Mouse (Mus musculus) lung, postnatal 0 days (tissue): Measurements from ENCODE around the gene P4hb. TPM values are rescaled to one million over a fixed set of nuclear protein-coding genes. Genes with fewer than 3 reads are reported as not detected.
A peak's percentile ranks its signal among the peaks of the same experiment; 100 is the strongest.
"Not testable (repeated sequence)": the region's sequence is repeated elsewhere in the genome, so short reads cannot be mapped to it uniquely, and the experiment has no call there.

Experiments used
- ATAC-seq: fragments of 200-750 bp; cut with Nextera tagmentation; 2 replicates; pipeline ENCODE4 v1.8.0; 2017; ENCODE audit warnings: moderate library complexity
- DNase-seq: peaks from one replicate; pipeline ENCODE4 v3.0.0-alpha.2; 2016; ENCODE audit warnings: low spot score
- H3K27ac ChIP-seq: fragments of 300-500 bp; sonication (generic); 2 replicates; pipeline ENCODE4 v1.5.1; 2014; ENCODE audit warnings: antibody characterized with exemption, mild to moderate bottlenecking, low read length, mixed read lengths
- H3K27me3 ChIP-seq: fragments of 300-500 bp; sonication (generic); replicated peaks from 2 replicates; pipeline ENCODE4 v1.6.1; 2014; ENCODE audit warnings: low read length, mixed read lengths; ENCODE audit not compliant: insufficient read depth
- H3K36me3 ChIP-seq: fragments of 300-500 bp; sonication (generic); 2 replicates; pipeline ENCODE4 v1.6.1; 2014; ENCODE audit warnings: low read length, mixed read lengths; ENCODE audit not compliant: insufficient read depth
- H3K4me1 ChIP-seq: fragments of 300-500 bp; sonication (generic); 2 replicates; pipeline ENCODE4 v1.6.1; 2014; ENCODE audit warnings: antibody characterized with exemption, low read depth, low read length, mixed read lengths; ENCODE audit not compliant: insufficient read depth
- H3K4me2 ChIP-seq: fragments of 300-500 bp; sonication (generic); replicated peaks from 2 replicates; pipeline ENCODE4 v1.6.1; 2014; ENCODE audit warnings: low read depth, mild to moderate bottlenecking, low read length, moderate library complexity, mixed read lengths
- H3K4me3 ChIP-seq: fragments of 300-500 bp; sonication (generic); 2 replicates; pipeline ENCODE4 v1.5.1; 2014; ENCODE audit warnings: low read depth, low read length
- H3K9ac ChIP-seq: fragments of 300-500 bp; sonication (generic); replicated peaks from 2 replicates; pipeline ENCODE4 v1.6.1; 2014; ENCODE audit warnings: low read depth, mild to moderate bottlenecking
- H3K9me3 ChIP-seq: fragments of 300-500 bp; sonication (generic); 2 replicates; pipeline ENCODE4 v1.6.1; 2016; ENCODE audit warnings: low read length, mixed read lengths
- CTCF ChIP-seq: IDR thresholded peaks from 2 replicates; pipeline ENCODE4 v1.5.1; 2016; ENCODE audit warnings: antibody characterized with exemption, mild to moderate bottlenecking
- EP300 ChIP-seq: IDR thresholded peaks from 2 replicates; pipeline ENCODE4 v1.6.1; 2016; ENCODE audit warnings: antibody characterized with exemption, mild to moderate bottlenecking, control low read depth
- WGBS: fragments of 180-500 bp; shearing (Covaris S2); extraction: QIAGEN DNeasy Blood & Tissue Kit; methylation state at CpG from one replicate; pipeline ENCODE4 v1.1.7; 2014; 5-methylcytosine and 5-hydroxymethylcytosine counted together
- polyA plus RNA-seq: library from polyadenylated mRNA; unstranded; fragments of >200 nt; fragmentation: Nextera tagmentation; extraction: Ambion mirVana; gene quantifications from 2 replicates; pipeline ENCODE4 v1.2.1, GENCODE M21; 2015

P4hb gene
- polyA plus RNA-seq, 1 experiment from 2014 or later = 555 TPM

- Histone ChIP-seq H3K9ac (no peak overlapping the region), H3K9me3 (no peaks in the 10 kb centered on the region), H3K36me3 (peaks cover 10% of the 10 kb centered on the region), H3K27ac (no peak overlapping the region), H3K27me3 (no peaks in the 10 kb centered on the region), H3K4me1 (peaks cover 10% of the 10 kb centered on the region), H3K4me2 (no peak overlapping the region), H3K4me3 (no peak overlapping the region)
- DNase-seq = no peak
- 97% methylated on average over 1 of the region's 1 CpGs for WGBS
- no peak for ATAC-seq
- TF ChIP-seq EP300 = no peak
- no peak for TF ChIP-seq CTCF
These were observed 10.9 kb upstream of the P4hb start for GRCm38 (mm10) chr11:120583937-120584336.

GRCm38 (mm10) chr11:120582982-120583293, 9.9 kb upstream of the P4hb start:
- DNase-seq, H3K9me3 ChIP-seq, H3K4me3 ChIP-seq, ATAC-seq, H3K27ac ChIP-seq, H3K4me2 ChIP-seq, H3K27me3 ChIP-seq, H3K9ac ChIP-seq: not testable (repeated sequence)
- H3K4me1 ChIP-seq = peaks cover 10% of the 10 kb centered on the region
- 96% methylated on average over 2 of the region's 2 CpGs for WGBS
- peaks cover 14% of the 10 kb centered on the region for H3K36me3 ChIP-seq

GRCm38 (mm10) chr11:120582268-120582981, 9.4 kb upstream of the P4hb start:
- 70% methylated on average over 8 of the region's 8 CpGs for WGBS
- DNase-seq = peak; percentile 49
- Histone ChIP-seq H3K4me2 (peak overlapping the region; percentile 79), H3K36me3 (peaks cover 17% of the 10 kb centered on the region), H3K4me1 (peaks cover 10% of the 10 kb centered on the region), H3K9me3 (no peaks in the 10 kb centered on the region), H3K27me3 (no peaks in the 10 kb centered on the region), H3K4me3 (peak overlapping the region; percentile 87), H3K27ac (peak overlapping the region; percentile 95), H3K9ac (no peak overlapping the region)
- TF ChIP-seq EP300 = no peak
- peak; percentile 68 for TF ChIP-seq CTCF
- no peak for ATAC-seq

- peaks cover 10% of the 10 kb centered on the region for H3K4me1 ChIP-seq
- DNase-seq (peak; percentile 89), ATAC-seq (peak; percentile 80)
- peaks cover 17% of the 10 kb centered on the region for H3K36me3 ChIP-seq
- TF ChIP-seq EP300 (no peak), CTCF (peak; percentile 66)
- peak within 1 kb of the TSS; percentile 79 for H3K4me2 ChIP-seq
- H3K9ac ChIP-seq = peak within 1 kb of the TSS; percentile 86
- no peaks in the 10 kb centered on the region for H3K9me3 ChIP-seq
- peak within 1 kb of the TSS; percentile 87 for H3K4me3 ChIP-seq
- peak within 1 kb of the TSS; percentile 95 for H3K27ac ChIP-seq
- WGBS = 4% methylated on average over 46 of the region's 75 CpGs
- H3K27me3 ChIP-seq = no peaks in the 10 kb centered on the region
These were observed 8.6 kb upstream of the P4hb start, which contains the start of gene Arhgdia for GRCm38 (mm10) chr11:120581490-120582267. Arhgdia (minus strand) TSS chr11:120581624.

- Histone ChIP-seq H3K4me3 (peak overlapping the region; percentile 87), H3K4me2 (peak overlapping the region; percentile 79), H3K9ac (peak overlapping the region; percentile 86), H3K9me3 (no peaks in the 10 kb centered on the region), H3K36me3 (peaks cover 17% of the 10 kb centered on the region; the same call in 1 of the 2 replicates), H3K27ac (peak overlapping the region; percentile 95), H3K4me1 (peaks cover 10% of the 10 kb centered on the region), H3K27me3 (no peaks in the 10 kb centered on the region)
- TF ChIP-seq EP300 = no peak
- no peak for TF ChIP-seq CTCF
- WGBS = 0% methylated on average over 24 of the region's 44 CpGs
- ATAC-seq (peak; percentile 72), DNase-seq (peak; percentile 60)
These were observed 7.8 kb upstream of the P4hb start for GRCm38 (mm10) chr11:120580871-120581331.

GRCm38 (mm10) chr11:120580190-120580589, 7.1 kb upstream of the P4hb start:
- TF ChIP-seq EP300 (no peak), CTCF (no peak)
- H3K9me3 ChIP-seq = no peaks in the 10 kb centered on the region
- no peaks in the 10 kb centered on the region for H3K27me3 ChIP-seq
- H3K4me2 ChIP-seq = peak overlapping the region; percentile 79
- peak; percentile 40 for DNase-seq
- peak overlapping the region; percentile 95 for H3K27ac ChIP-seq
- ATAC-seq = no peak
- peak overlapping the region; percentile 86 for H3K9ac ChIP-seq
- peaks cover 17% of the 10 kb centered on the region; the same call in 1 of the 2 replicates for H3K36me3 ChIP-seq
- 41% methylated on average over 7 of the region's 7 CpGs for WGBS
- H3K4me1 ChIP-seq = peaks cover 10% of the 10 kb centered on the region
- H3K4me3 ChIP-seq = peak overlapping the region; percentile 87
